Mouse (Mus musculus) bone marrow, adult 2 months (tissue): Measurements from ENCODE around the gene Gm21985. TPM values are rescaled to one million over a fixed set of nuclear protein-coding genes. Genes with fewer than 3 reads are reported as not detected.

Experiments
- H3K27ac ChIP-seq: fragments of 200-500 bp; 2 replicates; pipeline ENCODE4 v1.5.1; 2012; ENCODE audit warnings: low read depth, mild to moderate bottlenecking, control low read depth, inconsistent platforms, low read length; ENCODE audit not compliant: control insufficient read depth, poor library complexity, insufficient read depth
- H3K4me1 ChIP-seq: fragments of 200-500 bp; 2 replicates; pipeline ENCODE4 v1.6.1; 2011; ENCODE audit warnings: low read length; ENCODE audit not compliant: control insufficient read depth, insufficient read depth
- H3K4me3 ChIP-seq: fragments of 200-500 bp; replicated peaks from 2 replicates; pipeline ENCODE3; 2011; ENCODE audit warnings: mild to moderate bottlenecking, low read depth, low read length, control low read depth; ENCODE audit not compliant: control insufficient read depth
- CTCF ChIP-seq: fragments of 200-500 bp; IDR thresholded peaks from 2 replicates; pipeline ENCODE4 v1.5.1; 2011; ENCODE audit warnings: low read length, control low read depth; ENCODE audit not compliant: control insufficient read depth, insufficient read depth
- POLR2A ChIP-seq: fragments of 200-500 bp; IDR thresholded peaks from 2 replicates; pipeline ENCODE4 v1.6.1; 2011; ENCODE audit warnings: low read depth, mild to moderate bottlenecking, control low read depth, low read length, borderline replicate concordance; ENCODE audit not compliant: control insufficient read depth
- WGBS: fragments of 180-500 bp; shearing (Covaris S2); methylation state at CpG from one replicate; pipeline ENCODE4 v1.1.7; 2018; 5-methylcytosine and 5-hydroxymethylcytosine counted together
- polyA plus RNA-seq: library from polyadenylated mRNA; stranded (reverse); fragments of >200 nt; gene quantifications from 2 replicates; pipeline ENCODE4 v1.2.4, GENCODE M21; 2011; ENCODE audit warnings: low replicate concordance; ENCODE audit not compliant: missing spikeins, insufficient read depth, insufficient read length

Gm21985 gene
- polyA plus RNA-seq, 1 experiment: 0.85 TPM

- Histone ChIP-seq H3K4me1 (no peaks in the 10 kb centered on the region), H3K4me3 (peak within 1 kb of the TSS; percentile 94), H3K27ac (peak within 1 kb of the TSS; percentile 88)
- TF ChIP-seq POLR2A: peak; percentile 77; the same call in 1 of the 2 replicates
- peak; percentile 92 for TF ChIP-seq CTCF
- under 1% methylated on average over 72 of the region's 72 CpGs for WGBS
These were observed 113.1 kb downstream of the Gm21985 start, which contains the start of gene Katnbl1 for GRCm38 (mm10) chr2:112378973-112379898. Gene Katnbl1 (plus strand): TSS chr2:112379211.

DNA sequence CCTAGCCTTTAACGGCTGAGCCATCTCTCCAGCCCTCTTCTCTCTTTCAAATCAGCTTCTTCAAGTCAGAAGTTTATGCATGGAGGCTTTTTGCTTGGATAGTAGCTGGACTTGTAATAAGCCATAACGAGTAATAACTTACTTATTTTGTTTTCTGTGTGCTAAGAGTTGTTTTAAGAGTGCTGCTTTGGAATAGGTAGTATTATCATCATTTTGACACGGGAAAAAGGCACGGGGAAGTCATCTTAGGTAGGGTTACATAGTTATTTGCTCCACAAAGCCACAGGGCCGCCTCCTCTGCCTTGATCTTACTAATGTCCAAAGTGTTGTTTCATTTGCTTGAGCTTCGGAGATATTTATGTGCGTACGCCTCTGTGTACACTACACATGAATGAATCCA lies 114.0 kb downstream of the Gm21985 start:
- Histone ChIP-seq H3K4me3 (peak overlapping the region; percentile 40), H3K4me1 (no peaks in the 10 kb centered on the region), H3K27ac (no peak overlapping the region)
- no peak for TF ChIP-seq POLR2A
- WGBS: 26% methylated on average over 8 of the region's 8 CpGs

DNA sequence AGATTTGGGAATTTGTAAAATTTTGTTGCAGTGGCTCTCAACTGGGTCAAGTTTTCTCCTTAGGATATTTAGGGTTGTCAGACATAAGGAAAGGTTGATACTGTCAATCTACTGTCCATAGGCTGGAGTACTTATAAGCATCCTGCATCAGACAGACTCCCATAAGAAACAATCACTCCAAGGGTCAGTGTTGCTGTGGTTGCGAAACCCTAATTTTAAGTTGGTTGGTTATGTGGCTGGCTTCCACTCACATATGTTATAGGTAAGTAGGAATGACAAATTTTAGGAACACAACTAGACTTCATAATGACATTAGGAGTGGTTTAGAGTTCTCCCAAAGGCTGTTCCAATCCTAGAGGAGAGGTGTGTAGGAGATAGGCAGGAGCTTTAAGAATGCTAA lies 115.1 kb downstream of the Gm21985 start:
- TF ChIP-seq CTCF (no peak), POLR2A (no peak)
- Histone ChIP-seq H3K4me1 (no peaks in the 10 kb centered on the region), H3K4me3 (no peak overlapping the region), H3K27ac (no peak overlapping the region)
- 94% methylated on average over 1 of the region's 1 CpGs for WGBS

DNA sequence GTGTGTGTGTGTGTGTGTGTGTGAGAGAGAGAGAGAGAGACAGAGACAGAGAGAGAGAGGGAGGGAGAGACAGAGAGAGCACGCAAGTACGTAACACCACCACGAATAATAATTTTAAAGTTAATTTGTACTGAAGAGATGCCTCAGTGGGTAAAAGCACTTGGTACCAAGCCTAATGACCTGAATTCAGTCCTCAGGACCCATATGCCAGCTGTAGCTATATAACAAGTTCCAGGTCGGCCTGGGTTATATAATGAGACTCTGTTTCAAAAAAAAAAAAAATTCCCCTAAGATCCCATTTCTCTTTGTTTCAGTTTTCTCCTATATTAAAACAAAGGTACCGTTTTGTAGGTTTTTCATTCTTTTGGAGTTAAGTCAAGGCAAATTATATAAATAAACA lies 124.7 kb downstream of the Gm21985 start:
- TF ChIP-seq CTCF (no peak), POLR2A (no peak)
- Histone ChIP-seq H3K4me1 (peaks cover 2% of the 10 kb centered on the region), H3K27ac (no peak overlapping the region), H3K4me3 (no peak overlapping the region)
- 80% methylated on average over 5 of the region's 5 CpGs for WGBS

DNA sequence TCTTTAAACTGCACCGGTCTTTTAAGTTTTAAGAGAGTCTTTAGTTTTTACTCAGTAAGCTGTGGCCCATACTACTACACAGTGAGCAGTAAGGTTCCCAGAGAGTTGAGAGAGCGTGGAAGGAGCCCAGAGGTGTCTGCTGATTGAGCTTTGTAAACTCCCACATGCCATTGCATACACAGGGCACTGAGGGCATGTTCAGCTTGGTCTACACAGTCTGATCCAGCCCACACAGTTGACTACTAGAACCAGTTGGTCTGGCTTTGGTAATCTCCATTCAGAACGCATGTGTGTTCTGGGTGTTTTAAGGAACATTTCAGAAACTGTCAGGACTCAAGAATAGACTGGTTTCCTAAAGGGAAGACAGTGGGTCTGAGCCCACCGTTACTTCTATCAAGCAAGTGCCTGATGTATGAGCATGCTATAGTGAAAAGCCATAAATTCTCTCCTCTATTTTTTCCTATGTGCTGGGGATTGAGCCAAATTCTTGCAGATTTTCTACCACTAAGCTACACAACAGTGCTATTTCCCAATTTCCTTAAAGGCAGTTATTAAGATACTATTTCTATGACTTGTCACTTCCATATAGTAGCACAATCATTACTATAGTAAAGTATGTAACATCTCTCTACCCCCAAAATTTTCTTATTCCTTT lies 125.4 kb downstream of the Gm21985 start:
- Histone ChIP-seq H3K27ac (no peak overlapping the region), H3K4me3 (no peak overlapping the region), H3K4me1 (peaks cover 2% of the 10 kb centered on the region)
- 71% methylated on average over 4 of the region's 4 CpGs for WGBS
- TF ChIP-seq CTCF (no peak), POLR2A (no peak)

- 22% methylated on average over 1 of the region's 1 CpGs for WGBS
- TF ChIP-seq POLR2A (no peak), CTCF (no peak)
- Histone ChIP-seq H3K27ac (no peak overlapping the region), H3K4me1 (peaks cover 2% of the 10 kb centered on the region), H3K4me3 (no peak overlapping the region)
These were observed 126.6 kb downstream of the Gm21985 start for GRCm38 (mm10) chr2:112392689-112393088.

GRCm38 (mm10) chr2:112393958-112394357 lies 127.8 kb downstream of the Gm21985 start:
- H3K4me3 ChIP-seq: no peak overlapping the region
- TF ChIP-seq POLR2A: no peak
- TF ChIP-seq CTCF: no peak
- no peak overlapping the region for H3K27ac ChIP-seq
- peaks cover 2% of the 10 kb centered on the region for H3K4me1 ChIP-seq

DNA sequence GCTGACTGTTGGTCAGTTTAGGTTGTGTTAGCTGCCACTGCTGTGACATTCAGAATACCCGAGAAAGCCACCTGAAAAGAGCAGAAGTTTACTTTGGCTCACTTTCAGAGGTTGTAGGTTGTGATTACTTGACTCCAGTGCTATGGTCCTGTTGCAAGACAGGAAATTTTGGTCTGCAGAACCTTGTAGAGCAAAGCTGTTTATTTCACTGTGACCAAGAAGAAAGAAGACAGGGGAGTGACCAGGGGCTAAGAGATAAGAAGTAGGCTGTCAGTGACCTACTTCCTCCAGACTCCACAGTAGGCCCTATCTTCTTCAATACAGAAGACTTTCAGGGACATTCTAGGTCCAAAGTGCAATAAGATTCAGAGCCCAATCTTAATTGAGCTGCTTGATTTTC lies 130.5 kb downstream of the Gm21985 start:
- 16% methylated on average over 1 of the region's 1 CpGs for WGBS
- no peak overlapping the region for H3K4me3 ChIP-seq
- no peak overlapping the region for H3K27ac ChIP-seq
- no peaks in the 10 kb centered on the region; the same call in none of the 2 replicates for H3K4me1 ChIP-seq
- TF ChIP-seq POLR2A (no peak), CTCF (no peak)
